Mouse (Mus musculus): ENCODE results near the gene Olfr1393. TPM values are rescaled to one million over a fixed set of nuclear protein-coding genes. Genes with fewer than 3 reads are reported as not detected.
"Not testable (repeated sequence)": the region's sequence is repeated elsewhere in the genome, so short reads cannot be mapped to it uniquely, and the experiment has no call there.

Gene Olfr1393
- polyA plus RNA-seq, 1 experiment from 2014 or later = 0.05 TPM

DNA sequence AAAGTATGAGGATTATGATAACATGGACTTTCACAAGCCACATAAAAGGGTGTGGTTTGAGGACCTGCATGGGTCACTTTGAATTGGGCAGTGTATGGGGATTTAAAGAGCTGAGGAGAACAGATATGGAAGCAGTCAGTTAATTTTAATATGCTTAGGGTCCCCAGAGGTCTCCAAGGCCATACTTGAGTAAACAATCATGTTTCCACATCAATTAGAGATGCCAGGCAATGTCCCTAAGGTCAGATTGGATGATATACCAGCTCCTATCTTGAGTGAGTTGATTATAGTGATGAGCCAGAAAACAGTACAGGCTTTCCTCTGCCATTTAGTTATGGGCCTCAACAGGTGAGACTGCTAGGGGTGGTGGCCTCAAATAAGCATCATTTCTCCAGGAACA is 26.3 kb downstream of the Olfr1393 start, which contains the start of gene Olfr10:
Gene Olfr10, plus strand, starts transcription at position 301 of the 400 bp plus-strand sequence.
- DNase-seq (no peak), ATAC-seq (no peak)
- Histone ChIP-seq H3K9me3 (ENCODE audit: low read length) (no peaks in the 10 kb centered on the region), H3K9ac (replicated peaks) (no peak within 1 kb of the TSS), H3K27me3 (ENCODE audit: insufficient read depth, low read length) (no peaks in the 10 kb centered on the region), H3K27ac (ENCODE audit: low read depth) (no peak within 1 kb of the TSS), H3K36me3 (replicated peaks; ENCODE audit: insufficient read depth, low read length) (no peaks in the 10 kb centered on the region), H3K4me3 (ENCODE audit: low read depth, low read length) (no peak within 1 kb of the TSS), H3K4me1 (ENCODE audit: insufficient read depth) (no peaks in the 10 kb centered on the region), H3K4me2 (ENCODE audit: low read depth, low read length) (no peak within 1 kb of the TSS)
- TF ChIP-seq EP300 (IDR thresholded peaks at IDR 0.05; ENCODE audit: low read depth) (no peak), CTCF (IDR thresholded peaks at IDR 0.05; ENCODE audit: low read depth) (no peak)

DNA sequence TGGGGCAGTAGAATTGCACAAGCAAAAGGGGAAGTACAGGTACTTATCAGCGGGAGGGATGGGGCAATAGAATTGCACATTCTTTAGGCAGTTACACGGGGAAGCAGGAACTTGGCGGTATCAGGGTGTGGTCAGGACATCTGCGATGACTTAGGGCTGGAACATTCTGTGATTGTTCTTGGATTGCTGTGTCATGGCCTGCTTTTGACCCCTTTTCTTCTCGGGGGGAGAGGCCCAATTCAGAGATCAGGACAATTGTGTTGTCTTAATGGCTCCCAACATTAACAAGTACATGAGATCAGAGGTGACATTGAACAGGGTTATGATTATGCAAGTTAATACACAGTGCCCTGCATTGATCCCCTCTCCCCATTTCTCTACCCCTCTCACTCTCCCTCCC is 30.4 kb downstream of the Olfr1393 start:
- ATAC-seq = not testable (repeated sequence)

DNA sequence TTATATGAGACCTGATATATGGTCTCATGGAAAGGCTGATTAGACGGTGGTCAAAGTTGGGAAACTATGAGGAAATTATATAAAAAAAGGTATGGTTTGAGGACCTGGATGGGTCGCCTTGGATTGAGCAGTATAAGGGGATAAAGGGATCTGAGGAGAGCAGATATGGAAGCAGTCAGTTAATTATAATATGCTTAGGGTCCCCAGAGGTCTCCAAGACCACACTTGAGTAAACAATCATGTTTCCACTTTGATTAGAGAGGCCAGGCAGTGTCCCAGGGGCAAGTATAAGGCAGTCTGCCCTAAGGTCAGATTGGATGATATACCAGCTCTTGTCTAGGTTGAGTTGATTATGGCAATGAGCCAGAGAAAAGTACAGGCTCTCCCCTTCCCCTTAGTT is 44.3 kb downstream of the Olfr1393 start, which contains the start of gene Olfr1391:
Gene Olfr1391, plus strand, starts transcription at position 301 of the 400 bp plus-strand sequence.
- Histone ChIP-seq H3K9me3 (ENCODE audit: low read length) (no peaks in the 10 kb centered on the region), H3K9ac (replicated peaks) (no peak within 1 kb of the TSS), H3K27ac (ENCODE audit: low read depth) (no peak within 1 kb of the TSS), H3K4me3 (ENCODE audit: low read depth, low read length) (no peak within 1 kb of the TSS), H3K36me3 (replicated peaks; ENCODE audit: insufficient read depth, low read length) (no peaks in the 10 kb centered on the region), H3K4me2 (ENCODE audit: low read depth, low read length) (no peak within 1 kb of the TSS), H3K4me1 (ENCODE audit: insufficient read depth) (no peaks in the 10 kb centered on the region), H3K27me3 (ENCODE audit: insufficient read depth, low read length) (no peaks in the 10 kb centered on the region)
- TF ChIP-seq EP300 (IDR thresholded peaks at IDR 0.05; ENCODE audit: low read depth) (no peak), CTCF (IDR thresholded peaks at IDR 0.05; ENCODE audit: low read depth) (no peak)
- ATAC-seq = no peak
- no peak for DNase-seq
- 75% methylated on average over 2 of the region's 2 CpGs for WGBS (ENCODE audit: insufficient replicate concordance)

More for the DNA sequence above, 30.4 kb downstream of the Olfr1393 start:
- not testable (repeated sequence) for H3K4me1 ChIP-seq (ENCODE audit: insufficient read depth); H3K4me3 ChIP-seq (ENCODE audit: low read depth, low read length); H3K27me3 ChIP-seq (ENCODE audit: insufficient read depth, low read length); H3K27ac ChIP-seq (ENCODE audit: low read depth); H3K36me3 ChIP-seq (replicated peaks; ENCODE audit: insufficient read depth, low read length); DNase-seq; H3K4me2 ChIP-seq (ENCODE audit: low read depth, low read length); H3K9me3 ChIP-seq (ENCODE audit: low read length); H3K9ac ChIP-seq (replicated peaks)
- WGBS (ENCODE audit: insufficient replicate concordance) = 54% methylated on average over 5 of the region's 5 CpGs

DNA sequence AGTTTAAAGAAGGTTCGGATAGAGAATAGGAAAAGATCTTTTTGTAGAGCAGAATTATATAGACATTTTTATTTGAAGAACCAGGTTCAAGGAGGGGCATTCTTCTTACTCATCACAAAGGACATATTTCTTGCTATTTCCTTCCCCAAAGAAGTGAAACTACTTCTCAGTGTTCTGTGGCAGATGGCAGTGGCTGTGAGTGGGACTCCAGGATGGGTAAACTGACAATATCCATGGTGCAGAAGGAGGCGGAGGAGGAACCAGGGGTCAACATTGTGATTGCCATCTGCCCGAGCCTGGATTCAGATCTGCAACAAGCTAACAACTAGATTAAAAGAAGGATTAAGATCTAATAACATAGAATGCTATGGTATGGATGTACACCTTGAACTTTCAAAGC is 48.6 kb downstream of the Olfr1393 start:
- Histone ChIP-seq H3K36me3 (replicated peaks; ENCODE audit: insufficient read depth, low read length) (no peaks in the 10 kb centered on the region), H3K27me3 (ENCODE audit: insufficient read depth, low read length) (no peaks in the 10 kb centered on the region), H3K9me3 (ENCODE audit: low read length) (no peaks in the 10 kb centered on the region), H3K27ac (ENCODE audit: low read depth) (no peak overlapping the region), H3K9ac (replicated peaks) (no peak overlapping the region), H3K4me2 (ENCODE audit: low read depth, low read length) (no peak overlapping the region), H3K4me3 (ENCODE audit: low read depth, low read length) (no peak overlapping the region), H3K4me1 (ENCODE audit: insufficient read depth) (no peaks in the 10 kb centered on the region)
- no peak for TF ChIP-seq EP300 (IDR thresholded peaks at IDR 0.05; ENCODE audit: low read depth)
- no peak for TF ChIP-seq CTCF (IDR thresholded peaks at IDR 0.05; ENCODE audit: low read depth)
- DNase-seq = no peak
- WGBS (ENCODE audit: insufficient replicate concordance) = 69% methylated on average over 3 of the region's 3 CpGs
- no peak for ATAC-seq

DNA sequence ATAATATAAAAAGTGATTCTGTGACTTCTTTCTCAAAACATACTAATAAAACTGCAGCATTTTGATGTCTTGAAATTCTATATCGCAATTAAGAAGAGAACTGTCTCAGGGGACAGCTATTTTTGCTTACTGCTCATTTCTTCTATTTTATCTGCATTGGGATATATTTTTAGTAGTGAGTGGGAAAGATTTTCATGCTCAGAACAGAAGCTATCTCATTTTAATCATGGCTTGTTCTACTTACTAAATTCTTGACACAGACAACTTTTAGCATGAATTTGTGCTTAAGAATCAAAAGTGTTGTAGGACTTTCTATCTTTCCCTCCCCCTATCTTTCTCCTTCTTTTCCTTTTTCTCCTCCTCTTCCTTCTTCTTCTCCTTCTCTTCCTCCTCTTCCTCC is 51.6 kb downstream of the Olfr1393 start:
- Histone ChIP-seq H3K27me3 (ENCODE audit: insufficient read depth, low read length) (no peaks in the 10 kb centered on the region), H3K4me1 (ENCODE audit: insufficient read depth) (no peaks in the 10 kb centered on the region), H3K9me3 (ENCODE audit: low read length) (no peaks in the 10 kb centered on the region), H3K27ac (ENCODE audit: low read depth) (no peak overlapping the region), H3K9ac (replicated peaks) (no peak overlapping the region), H3K36me3 (replicated peaks; ENCODE audit: insufficient read depth, low read length) (no peaks in the 10 kb centered on the region), H3K4me3 (ENCODE audit: low read depth, low read length) (no peak overlapping the region), H3K4me2 (ENCODE audit: low read depth, low read length) (no peak overlapping the region)
- DNase-seq (no peak), ATAC-seq (no peak)
- WGBS (ENCODE audit: insufficient replicate concordance) = 69% methylated on average over 1 of the region's 1 CpGs
- TF ChIP-seq CTCF (IDR thresholded peaks at IDR 0.05; ENCODE audit: low read depth) = no peak
- TF ChIP-seq EP300 (IDR thresholded peaks at IDR 0.05; ENCODE audit: low read depth) = no peak

Other genes starting within 250 kb of the Olfr1393 start
- gene 9930111J21Rik2, start 227.1 kb upstream of the Olfr1393 start, polyA plus RNA-seq (2015; fragmentation: Nextera tagmentation; extraction: Ambion mirVana) = 1.2 and 1.4 TPM in 2 replicates
- gene Tgtp2, start 214.1 kb upstream of the Olfr1393 start, polyA plus RNA-seq (2015; fragmentation: Nextera tagmentation; extraction: Ambion mirVana) = 5.1 and 7.1 TPM in 2 replicates
- 29.7 and 29.8 TPM in 2 replicates for gene Ifi47, start 201.7 kb upstream of the Olfr1393 start, polyA plus RNA-seq (2015; fragmentation: Nextera tagmentation; extraction: Ambion mirVana)
- not detected in 2 replicates for gene Olfr1396, start 163.4 kb upstream of the Olfr1393 start, polyA plus RNA-seq (2015; fragmentation: Nextera tagmentation; extraction: Ambion mirVana)
- not detected in 2 replicates for gene Olfr1395, start 136.0 kb upstream of the Olfr1393 start, polyA plus RNA-seq (2015; fragmentation: Nextera tagmentation; extraction: Ambion mirVana)
- gene Olfr1394, start 123.9 kb upstream of the Olfr1393 start, polyA plus RNA-seq (2015; fragmentation: Nextera tagmentation; extraction: Ambion mirVana) = not detected in 2 replicates
- gene Btnl9, start 91.1 kb upstream of the Olfr1393 start, polyA plus RNA-seq (2015; fragmentation: Nextera tagmentation; extraction: Ambion mirVana) = 1.6 and 1.9 TPM in 2 replicates
- 8.6 and 8.8 TPM in 2 replicates for gene Zfp62, start 75.0 kb upstream of the Olfr1393 start, polyA plus RNA-seq (2015; fragmentation: Nextera tagmentation; extraction: Ambion mirVana)
- gene Mgat1, start 34.1 kb upstream of the Olfr1393 start, polyA plus RNA-seq (2015; fragmentation: Nextera tagmentation; extraction: Ambion mirVana) = 56.3 and 58.2 TPM in 2 replicates
- not detected in 2 replicates for gene Olfr1392, start 7.0 kb downstream of the Olfr1393 start, polyA plus RNA-seq (2015; fragmentation: Nextera tagmentation; extraction: Ambion mirVana)
- not detected in 2 replicates for gene Olfr10, start 26.4 kb downstream of the Olfr1393 start, polyA plus RNA-seq (2015; fragmentation: Nextera tagmentation; extraction: Ambion mirVana)
- gene Olfr1391, start 44.4 kb downstream of the Olfr1393 start, polyA plus RNA-seq (2015; fragmentation: Nextera tagmentation; extraction: Ambion mirVana) = not detected in 2 replicates
- not detected in 2 replicates for gene Olfr1390, start 56.9 kb downstream of the Olfr1393 start, polyA plus RNA-seq (2015; fragmentation: Nextera tagmentation; extraction: Ambion mirVana)
- not detected in 2 replicates for gene Olfr1389, start 144.8 kb downstream of the Olfr1393 start, polyA plus RNA-seq (2015; fragmentation: Nextera tagmentation; extraction: Ambion mirVana)
- gene Olfr1388, start 158.3 kb downstream of the Olfr1393 start, polyA plus RNA-seq (2015; fragmentation: Nextera tagmentation; extraction: Ambion mirVana) = not detected in 2 replicates
- not detected in 2 replicates for gene Olfr1387, start 177.0 kb downstream of the Olfr1393 start, polyA plus RNA-seq (2015; fragmentation: Nextera tagmentation; extraction: Ambion mirVana)
- gene Olfr1386, start 186.7 kb downstream of the Olfr1393 start, polyA plus RNA-seq (2015; fragmentation: Nextera tagmentation; extraction: Ambion mirVana) = not detected in 2 replicates
- not detected in 2 replicates for gene Olfr1385, start 210.8 kb downstream of the Olfr1393 start, polyA plus RNA-seq (2015; fragmentation: Nextera tagmentation; extraction: Ambion mirVana)
- gene Olfr1384, start 228.4 kb downstream of the Olfr1393 start, polyA plus RNA-seq (2015; fragmentation: Nextera tagmentation; extraction: Ambion mirVana) = not detected in 2 replicates
- gene Olfr1383, start 241.3 kb downstream of the Olfr1393 start, polyA plus RNA-seq (2015; fragmentation: Nextera tagmentation; extraction: Ambion mirVana) = not detected in 2 replicates
- not detected in 2 replicates for gene Olfr1382, start 249.9 kb downstream of the Olfr1393 start, polyA plus RNA-seq (2015; fragmentation: Nextera tagmentation; extraction: Ambion mirVana)